Mouse (Mus musculus) heart, embryonic 10.5 days (tissue): ENCODE data around the gene Saxo2. TPM values are rescaled to one million over a fixed set of nuclear protein-coding genes. Genes with fewer than 3 reads are reported as not detected.

ENCODE experiments used
- DNase-seq: peaks from one replicate; pipeline ENCODE4 v3.0.0-alpha.2; 2017; ENCODE audit warnings: low spot score
- H3K27ac ChIP-seq: fragments of 300-500 bp; sonication (generic); 2 replicates; pipeline ENCODE4 v1.5.1; 2016; ENCODE audit warnings: mild to moderate bottlenecking
- H3K27me3 ChIP-seq: fragments of 300-500 bp; sonication (generic); 2 replicates; pipeline ENCODE4 v1.6.1; 2016; ENCODE audit warnings: mild to moderate bottlenecking; ENCODE audit not compliant: poor library complexity, insufficient read depth, severe bottlenecking
- H3K36me3 ChIP-seq: fragments of 300-500 bp; sonication (generic); 2 replicates; pipeline ENCODE4 v1.6.1; 2016; ENCODE audit warnings: mild to moderate bottlenecking, moderate library complexity
- H3K4me1 ChIP-seq: fragments of 300-500 bp; sonication (generic); 2 replicates; pipeline ENCODE4 v1.6.1; 2016; ENCODE audit warnings: mild to moderate bottlenecking
- H3K4me3 ChIP-seq: fragments of 300-500 bp; sonication (generic); 2 replicates; pipeline ENCODE4 v1.5.1; 2016; ENCODE audit warnings: mild to moderate bottlenecking, moderate library complexity
- H3K9me3 ChIP-seq: fragments of 300-500 bp; sonication (generic); 2 replicates; pipeline ENCODE4 v1.6.1; 2016; ENCODE audit warnings: mild to moderate bottlenecking, moderate library complexity
- WGBS: fragments of 180-500 bp; shearing (Covaris S2); methylation state at CpG from one replicate; pipeline ENCODE4 v1.1.7; 2016; 5-methylcytosine and 5-hydroxymethylcytosine counted together
- polyA plus RNA-seq: library from polyadenylated mRNA; unstranded; fragments of >200 nt; fragmentation: Nextera tagmentation; extraction: Ambion mirVana; gene quantifications from 2 replicates; pipeline ENCODE4 v1.2.1, GENCODE M21; 2016

Gene Saxo2
- polyA plus RNA-seq, 1 experiment from 2014 or later, result 3.5 TPM

GRCm38 (mm10) chr7:82605425-82605824 lies 42.9 kb downstream of the Saxo2 start:
- 83% methylated on average over 6 of the region's 6 CpGs for WGBS
- Histone ChIP-seq H3K4me1 (no peaks in the 10 kb centered on the region), H3K27ac (no peak overlapping the region), H3K4me3 (no peak overlapping the region), H3K27me3 (no peaks in the 10 kb centered on the region), H3K9me3 (no peaks in the 10 kb centered on the region), H3K36me3 (no peaks in the 10 kb centered on the region)
- DNase-seq, result no peak

GRCm38 (mm10) chr7:82602008-82602407 lies 46.3 kb downstream of the Saxo2 start:
- Histone ChIP-seq H3K27me3 (no peaks in the 10 kb centered on the region), H3K9me3 (no peaks in the 10 kb centered on the region), H3K4me1 (no peaks in the 10 kb centered on the region), H3K36me3 (no peaks in the 10 kb centered on the region), H3K4me3 (no peak overlapping the region), H3K27ac (no peak overlapping the region)
- no peak for DNase-seq
- 65% methylated on average over 4 of the region's 4 CpGs for WGBS

- H3K27ac ChIP-seq, result no peak overlapping the region
- WGBS, result 85% methylated on average over 6 of the region's 6 CpGs
- DNase-seq, result no peak
These were observed 57.4 kb downstream of the Saxo2 start for GRCm38 (mm10) chr7:82590931-82591330.

More at GRCm38 (mm10) chr7:82590931-82591330, 57.4 kb downstream of the Saxo2 start:
- H3K27me3 ChIP-seq, result no peaks in the 10 kb centered on the region
- H3K36me3 ChIP-seq, result no peaks in the 10 kb centered on the region
- no peaks in the 10 kb centered on the region for H3K4me1 ChIP-seq
- H3K4me3 ChIP-seq, result no peak overlapping the region
- H3K9me3 ChIP-seq, result no peaks in the 10 kb centered on the region

Other genes starting within 250 kb of the Saxo2 start
- 18.5 and 19.9 TPM in 2 replicates for gene Efl1, start 86 bp upstream of the Saxo2 start, polyA plus RNA-seq
- 7.3 and 14.8 TPM in 2 replicates for gene Mex3b, start 218.8 kb upstream of the Saxo2 start, polyA plus RNA-seq